ENCODE assay signal across 12 mouse cellular contexts in the genomic region with DNA sequence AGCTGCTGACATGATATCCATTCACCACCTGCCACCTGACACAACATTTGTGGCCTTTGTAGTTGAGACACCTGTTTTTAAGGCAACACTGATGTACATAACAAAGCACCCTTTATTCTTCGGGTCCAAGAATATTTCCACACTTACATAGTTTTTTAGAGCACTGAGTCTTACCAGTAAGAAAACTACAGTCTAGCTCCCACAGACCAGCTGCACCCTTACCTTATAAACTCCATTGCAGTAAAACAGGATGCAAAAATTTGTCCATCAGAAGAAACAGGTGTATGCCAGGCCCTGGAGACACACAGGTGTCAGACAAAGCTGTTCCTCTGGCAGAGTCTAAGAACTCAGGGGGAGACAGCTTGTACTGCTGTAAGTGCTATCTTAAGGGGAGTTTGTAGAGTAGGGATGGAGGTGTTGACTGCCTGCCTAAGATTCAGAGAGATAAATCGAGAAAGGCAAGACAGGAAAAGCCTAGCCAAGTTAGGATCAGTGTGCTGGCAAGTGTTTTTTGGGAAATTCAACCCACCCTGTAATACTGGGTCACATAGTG.
"Had no signal": no experiment of that assay in that cellular context is flagged by ENCODE, and none has a peak within 500 bp of the region (broad histone marks: within the 10 kb centered on the region; RNA-seq: fewer than 3 reads in every experiment).

No protein-coding gene starts in this region.

- ATAC-seq: midbrain, embryonic 16.5 days had no signal

- H3K27ac ChIP-seq: layer of hippocampus, adult 2 months; limb, embryonic 13.5 days; liver, embryonic 14.5 days; midbrain, embryonic 12.5 days had no signal

- H3K4me3 ChIP-seq: layer of hippocampus, adult 2 months; limb, embryonic 13.5 days; midbrain, embryonic 12.5 days had no signal

- H3K36me3 ChIP-seq: limb, embryonic 13.5 days; midbrain, embryonic 12.5 days had no signal

- DNase-seq: kidney, adult 18-20 months; kidney, postnatal 10 days; kidney, postnatal 4 days; left cerebral cortex, postnatal 4 days; lung, adult 18-20 months; right cerebral cortex, adult 18-20 months; right cerebral cortex, postnatal 25 days had no signal

- H3K27me3 ChIP-seq: limb, embryonic 13.5 days; midbrain, embryonic 12.5 days had no signal

- H3K4me2 ChIP-seq: limb, embryonic 13.5 days; midbrain, embryonic 12.5 days had no signal

- H3K4me1 ChIP-seq: limb, embryonic 13.5 days; midbrain, embryonic 12.5 days had no signal

- H3K9me3 ChIP-seq: limb, embryonic 13.5 days; midbrain, embryonic 12.5 days had no signal

- H3K9ac ChIP-seq: limb, embryonic 13.5 days; liver, embryonic 14.5 days; midbrain, embryonic 12.5 days had no signal
